Mouse (Mus musculus): Measurements from ENCODE around the gene Naa16.

- no peak for TF ChIP-seq CTCF (IDR thresholded peaks at IDR 0.05; ENCODE audit: insufficient read depth, low read length)
- no peak for TF ChIP-seq POLR2A (IDR thresholded peaks at IDR 0.05; ENCODE audit: borderline replicate concordance, extremely low read depth, low read depth, low read length)
Measured at GRCm38 (mm10) chr14:79313439-79314175, 77.0 kb downstream of the Naa16 start.

Measured in lung, adult 2 months (tissue).